Mouse (Mus musculus) lung, postnatal 0 days (tissue): ENCODE measurements at regions not wholly inside any gene's neighbourhood (a gene's known extent, or its start where the extent isn't known, plus 50 kb on each side); places are given as distances from the start of the nearest gene placed in this dataset.

Experiments used
- CTCF ChIP-seq: IDR thresholded peaks from 2 replicates; pipeline ENCODE4 v1.5.1; 2016; ENCODE audit warnings: antibody characterized with exemption, mild to moderate bottlenecking
- EP300 ChIP-seq: IDR thresholded peaks from 2 replicates; pipeline ENCODE4 v1.6.1; 2016; ENCODE audit warnings: antibody characterized with exemption, mild to moderate bottlenecking, control low read depth

GRCm38 (mm10) chr10:98645681-98646122, 268.5 kb upstream of the Atp2b1 start:
- TF ChIP-seq CTCF = no peak
- TF ChIP-seq EP300 = no peak
